Mouse (Mus musculus): Measurements from ENCODE around the gene Sgta. TPM values are rescaled to one million over a fixed set of nuclear protein-coding genes. Genes with fewer than 3 reads are reported as not detected.
A peak's percentile ranks its signal among the peaks of the same experiment; 100 is the strongest.
"Not testable (repeated sequence)": the region's sequence is repeated elsewhere in the genome, so short reads cannot be mapped to it uniquely, and the experiment has no call there.

Sgta gene
- polyA plus RNA-seq (2012; rRNA removed), result 143 and 164 TPM in 2 replicates

DNA sequence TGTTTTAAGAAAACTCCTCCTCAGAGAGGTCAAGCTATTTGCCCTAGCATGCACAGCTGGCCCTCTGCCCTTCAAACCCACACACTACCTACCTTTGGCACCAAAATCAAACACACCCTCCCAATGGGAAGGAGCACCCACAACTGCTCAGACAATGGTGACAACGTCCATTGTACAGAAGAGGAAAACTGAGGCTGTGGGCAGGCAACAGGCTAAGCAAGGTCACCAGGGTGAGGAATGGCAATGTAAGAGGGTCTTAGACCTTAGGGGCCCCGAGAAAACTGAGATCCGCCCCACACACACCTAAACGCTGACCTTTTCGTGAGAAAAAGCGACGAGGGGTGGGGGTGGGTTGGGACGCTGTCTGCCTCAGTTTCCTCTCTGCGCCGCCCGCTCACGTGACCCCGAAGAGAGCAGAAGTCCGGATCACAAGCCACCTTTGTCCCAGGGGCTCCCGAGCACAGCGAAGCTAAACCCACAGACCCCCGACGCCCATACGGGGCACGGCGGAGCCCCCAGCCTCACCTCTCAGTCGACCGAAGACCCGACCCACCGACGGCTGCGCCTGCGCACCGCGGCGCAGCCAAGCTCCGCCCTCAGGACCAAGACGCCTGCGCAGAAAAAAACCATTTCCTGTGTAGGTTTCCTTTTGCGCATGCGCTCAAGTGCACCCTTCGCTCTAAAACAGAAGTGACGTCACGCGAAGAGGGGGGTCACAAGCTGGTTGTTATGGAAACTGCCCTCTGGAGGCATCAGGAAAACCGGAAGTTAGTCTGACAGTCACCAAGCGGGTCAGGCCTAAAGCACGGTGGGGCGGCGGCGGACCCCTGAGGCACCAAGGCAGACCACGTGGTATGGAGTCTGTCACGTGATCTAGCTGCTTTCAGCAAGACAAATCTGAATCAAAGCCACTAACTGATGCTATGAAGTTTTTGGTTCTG is at the start of gene Sgta:
Gene Sgta (minus strand): TSS at position 579 of the 941 bp plus-strand sequence.
- WGBS, result under 1% methylated on average over 48 of the region's 48 CpGs
- DNase-seq (ENCODE audit: low read depth, low spot score), result peak; percentile 99

GRCm38 (mm10) chr10:81106113-81106721 is 46.2 kb upstream of the Sgta start:
- no peak for DNase-seq (ENCODE audit: low read depth, low spot score)
- WGBS, result under 1% methylated on average over 35 of the region's 35 CpGs

DNA sequence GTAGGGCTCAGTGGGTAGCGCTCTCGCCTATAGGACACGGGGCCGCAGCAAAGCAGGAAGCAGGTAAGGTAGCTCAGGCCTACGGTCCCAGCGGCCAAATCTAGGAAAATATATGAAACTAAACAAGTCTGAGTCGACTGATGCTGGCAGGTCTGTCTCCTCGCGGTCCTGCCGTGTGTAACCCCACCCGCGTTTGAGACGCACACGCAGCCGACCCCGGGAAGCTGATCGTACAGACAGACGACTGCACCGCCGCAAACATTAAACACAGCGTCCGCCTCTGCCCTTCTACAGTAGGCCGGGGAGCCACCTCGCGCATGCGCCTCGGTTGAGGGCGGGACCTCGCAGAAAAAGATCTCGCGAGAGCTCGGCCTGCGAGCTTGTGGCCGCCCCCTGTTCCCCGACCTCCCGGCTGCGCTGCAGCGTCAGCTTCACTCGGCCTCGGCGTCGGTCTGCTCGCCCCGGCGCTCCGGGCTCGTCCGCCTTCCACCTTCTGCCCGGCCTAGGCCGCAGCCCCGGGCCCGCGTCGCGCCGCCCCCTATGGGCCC is 45.7 kb upstream of the Sgta start, which contains the start of gene Map2k2:
Gene Map2k2 (plus strand): TSS at position 351 of the 548 bp plus-strand sequence.
- under 1% methylated on average over 55 of the region's 56 CpGs for WGBS
- DNase-seq (ENCODE audit: low read depth, low spot score), result no peak

GRCm38 (mm10) chr10:81094931-81095678 is 35.1 kb upstream of the Sgta start:
- 46% methylated on average over 9 of the region's 9 CpGs for WGBS
- no peak for DNase-seq (ENCODE audit: low read depth, low spot score)

DNA sequence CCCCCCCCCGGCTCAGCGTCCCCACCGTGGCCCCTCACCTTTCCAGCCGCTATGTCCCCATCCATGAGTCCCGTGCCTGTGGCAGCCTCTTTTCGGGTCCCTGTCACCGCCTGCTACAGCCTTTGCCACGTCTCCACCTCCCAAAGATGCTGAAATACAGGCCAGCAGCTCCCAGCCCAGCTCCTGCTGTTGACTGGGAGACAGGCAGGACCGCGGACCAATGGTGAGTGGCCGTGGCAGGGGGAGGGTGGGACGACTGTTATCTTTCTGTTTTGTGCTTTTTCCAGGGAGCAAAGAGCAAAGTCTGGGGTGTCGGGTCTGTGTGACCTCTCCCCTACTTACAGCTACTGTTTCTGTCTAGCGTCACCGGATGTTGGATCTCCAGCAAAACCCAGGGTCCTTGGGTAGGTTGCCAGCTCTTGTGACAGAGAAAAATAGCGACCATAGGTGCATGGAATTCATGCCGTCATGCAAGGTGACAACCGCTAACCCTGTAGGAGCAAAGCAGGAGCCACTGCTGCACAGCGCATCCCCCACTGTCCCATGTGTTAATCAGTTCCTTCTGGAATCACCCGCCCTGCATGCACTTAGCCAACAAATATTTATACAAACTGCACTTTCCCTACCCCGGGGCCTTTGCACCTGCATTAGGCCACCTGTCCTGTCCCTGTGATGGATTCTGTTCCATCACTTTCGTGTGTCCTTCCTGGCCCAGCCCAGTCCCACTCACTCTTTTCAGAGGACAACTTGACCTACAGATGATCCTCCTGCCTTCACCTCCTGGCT is 32.7 kb upstream of the Sgta start:
- 29% methylated on average over 22 of the region's 22 CpGs for WGBS
- DNase-seq (ENCODE audit: low read depth, low spot score), result peak; percentile 45

DNA sequence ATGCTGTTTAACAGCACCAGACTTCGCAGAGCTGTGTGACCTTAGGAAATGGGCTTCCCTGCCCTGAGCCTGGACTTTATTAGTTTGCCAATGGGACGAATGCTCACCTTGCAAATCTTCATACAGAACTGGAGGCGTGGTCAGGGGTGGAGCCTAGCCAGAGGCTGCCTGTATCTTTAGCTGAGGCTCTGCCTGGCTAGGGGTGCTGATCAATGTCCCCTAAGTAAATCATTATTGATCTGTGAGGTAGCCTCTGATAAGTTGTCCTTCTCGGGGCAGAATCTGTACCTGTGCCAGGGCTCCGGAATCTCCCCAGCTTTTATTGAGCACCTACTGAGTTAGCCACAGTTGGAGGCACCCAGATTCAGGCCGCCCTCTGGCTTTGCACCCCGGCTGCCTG is 30.6 kb upstream of the Sgta start:
- DNase-seq (ENCODE audit: low read depth, low spot score), result no peak
- WGBS, result 53% methylated on average over 7 of the region's 7 CpGs

DNA sequence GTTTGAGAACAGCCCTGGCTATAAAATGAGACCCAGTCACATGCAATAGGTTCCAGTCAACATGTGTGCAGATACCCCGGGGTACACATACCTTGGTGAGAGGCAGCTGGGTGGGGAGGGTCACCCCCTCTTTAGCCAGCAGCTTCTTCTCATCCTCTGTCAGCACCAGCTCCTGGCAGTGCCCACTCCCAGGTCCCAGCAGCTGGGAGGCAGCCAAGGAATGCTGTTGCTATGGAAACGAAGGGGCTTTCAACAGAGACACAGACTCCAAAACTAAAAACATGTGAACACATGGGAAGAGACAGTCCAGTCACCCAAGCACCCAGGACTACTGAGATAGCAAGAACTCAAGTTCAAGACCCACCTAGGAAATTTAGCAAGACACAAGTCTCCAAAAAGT is 29.2 kb upstream of the Sgta start:
- whole genome bisulfite sequencing, result 54% methylated on average over 2 of the region's 2 CpGs

DNA sequence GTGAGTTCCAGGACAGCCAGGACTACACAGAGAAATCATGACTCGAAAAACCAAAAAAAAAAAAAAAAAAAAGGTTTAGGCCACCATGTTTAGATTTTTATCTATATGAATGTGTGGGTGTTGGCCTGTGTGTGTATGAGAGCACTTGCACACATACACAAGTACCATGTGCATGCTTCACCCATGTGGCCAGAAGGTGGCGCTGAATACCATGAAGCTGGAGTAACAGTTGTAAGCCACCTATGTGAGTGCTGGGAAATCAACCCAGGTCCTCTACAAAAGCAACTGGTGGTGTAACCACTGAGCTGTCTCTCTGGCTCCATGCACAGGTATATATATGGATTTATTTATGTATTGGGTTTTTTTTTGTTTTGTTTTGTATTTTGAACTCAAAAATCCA is 27.0 kb upstream of the Sgta start:
- WGBS, result 47% methylated on average over 2 of the region's 2 CpGs
- DNase-seq (ENCODE audit: low read depth, low spot score), result no peak

More for the DNA sequence above, 29.2 kb upstream of the Sgta start:
- no peak for DNase-seq (ENCODE audit: low read depth, low spot score)

GRCm38 (mm10) chr10:81082168-81082960 is 22.4 kb upstream of the Sgta start:
- DNase-seq (ENCODE audit: low read depth, low spot score), result no peak
- WGBS, result 63% methylated on average over 7 of the region's 7 CpGs

DNA sequence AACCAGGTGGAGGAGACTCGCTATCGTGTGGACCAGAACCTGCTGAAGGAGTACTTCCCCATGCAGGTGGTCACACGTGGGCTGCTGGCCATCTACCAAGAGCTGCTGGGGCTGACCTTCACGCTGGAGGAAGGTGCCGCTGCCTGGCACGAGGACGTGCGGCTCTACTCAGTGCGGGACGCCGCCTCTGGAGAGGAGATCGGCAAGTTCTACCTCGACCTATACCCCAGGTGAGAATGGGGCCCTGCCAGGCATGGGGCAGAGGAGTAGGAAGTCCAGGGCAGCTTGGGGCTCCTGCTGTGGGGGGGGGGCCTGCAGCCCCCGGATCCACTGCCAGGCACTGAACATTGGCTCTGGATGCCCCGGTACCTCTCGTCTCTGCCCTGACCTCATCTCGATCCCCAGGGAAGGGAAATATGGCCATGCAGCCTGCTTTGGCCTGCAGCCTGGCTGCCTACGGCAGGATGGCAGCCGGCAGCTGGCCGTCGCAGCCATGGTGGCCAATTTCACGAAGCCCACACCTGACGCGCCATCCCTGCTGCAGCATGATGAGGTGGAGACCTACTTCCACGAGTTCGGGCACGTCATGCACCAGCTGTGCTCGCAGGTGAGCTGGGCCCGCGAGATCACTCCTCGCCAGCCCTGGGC is 20.2 kb upstream of the Sgta start:
- 89% methylated on average over 31 of the region's 31 CpGs for WGBS
- no peak for DNase-seq (ENCODE audit: low read depth, low spot score)

- DNase-seq (ENCODE audit: low read depth, low spot score), result no peak
- WGBS, result 91% methylated on average over 11 of the region's 11 CpGs
These were observed 17.9 kb upstream of the Sgta start for GRCm38 (mm10) chr10:81077916-81078315.

DNA sequence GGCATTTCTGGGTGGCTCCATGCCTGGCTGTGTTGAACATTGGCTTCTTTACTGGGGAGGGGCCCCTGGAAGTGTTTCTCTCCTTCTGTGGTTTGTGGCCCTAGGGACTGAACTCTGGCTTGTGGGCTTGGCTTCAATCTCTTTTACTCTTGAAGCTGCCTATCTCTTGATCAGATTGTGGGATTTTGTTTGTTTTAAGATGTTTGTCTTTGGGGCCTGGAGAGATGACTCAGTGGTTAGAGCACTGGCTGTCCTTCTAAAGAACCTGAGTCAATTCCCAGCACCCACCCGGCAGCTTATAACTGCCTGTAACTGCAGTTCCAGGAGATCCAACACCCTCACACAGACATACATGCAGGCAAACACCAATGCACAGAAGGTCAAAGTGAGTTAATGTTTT is 16.4 kb upstream of the Sgta start:
- 34% methylated on average over 1 of the region's 1 CpGs for WGBS
- DNase-seq (ENCODE audit: low read depth, low spot score), result no peak

- WGBS, result 84% methylated on average over 8 of the region's 8 CpGs
- DNase-seq (ENCODE audit: low read depth, low spot score), result no peak
These were observed 15.8 kb upstream of the Sgta start for GRCm38 (mm10) chr10:81075734-81076133.

GRCm38 (mm10) chr10:81073464-81073863 is 13.5 kb upstream of the Sgta start:
- WGBS, result 67% methylated on average over 7 of the region's 7 CpGs
- no peak for DNase-seq (ENCODE audit: low read depth, low spot score)

- 46% methylated on average over 8 of the region's 8 CpGs for WGBS
- DNase-seq (ENCODE audit: low read depth, low spot score), result no peak
These were observed 12.3 kb upstream of the Sgta start for GRCm38 (mm10) chr10:81072290-81072689.

DNA sequence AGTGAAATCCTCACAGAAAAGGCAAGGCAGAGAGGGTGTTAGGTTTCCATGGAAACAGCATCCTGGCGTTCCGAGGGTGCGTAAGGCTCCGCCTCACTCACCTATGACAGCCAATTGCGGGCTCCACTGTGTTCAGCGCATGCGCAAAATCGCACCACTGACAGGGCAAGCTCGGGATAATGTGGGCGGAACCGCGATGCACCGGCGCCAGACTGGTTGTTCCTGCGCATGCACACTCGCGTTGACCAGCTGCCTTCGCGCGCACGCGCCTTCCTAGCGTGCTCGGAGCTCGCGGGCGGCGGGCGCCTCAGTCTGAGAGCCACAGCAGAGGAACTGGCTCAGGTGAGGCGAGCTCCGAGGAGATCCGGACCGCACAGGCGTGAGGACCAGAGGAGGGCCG is 9.9 kb upstream of the Sgta start, which contains the start of gene Thop1:
Gene Thop1 (plus strand): TSS at position 200 of the 400 bp plus-strand sequence.
- peak; percentile 93 for DNase-seq (ENCODE audit: low read depth, low spot score)
- WGBS, result under 1% methylated on average over 35 of the region's 35 CpGs

GRCm38 (mm10) chr10:81068706-81069105 is 8.7 kb upstream of the Sgta start:
- WGBS, result 76% methylated on average over 5 of the region's 5 CpGs
- DNase-seq (ENCODE audit: low read depth, low spot score), result no peak

GRCm38 (mm10) chr10:81064519-81064918 is 4.5 kb upstream of the Sgta start:
- DNase-seq (ENCODE audit: low read depth, low spot score), result not testable (repeated sequence)
- WGBS, result 79% methylated on average over 8 of the region's 8 CpGs
